Mouse (Mus musculus) CH12.LX (cell line): ENCODE results near the gene Mapk6.

Experiments
- ETS1 ChIP-seq: conservative IDR thresholded peaks from 2 replicates; pipeline ENCODE4 v1.6.1; 2012; ENCODE audit warnings: low read depth, mild to moderate bottlenecking, inconsistent platforms, low read length, improper control_type of control experiment, moderate library complexity
- JUND ChIP-seq: conservative IDR thresholded peaks from 2 replicates; pipeline ENCODE4 v1.6.1; 2011; ENCODE audit warnings: low read depth, low read length, improper control_type of control experiment
- UBTF ChIP-seq: IDR thresholded peaks from 2 replicates; pipeline ENCODE4 v1.6.1; 2012; ENCODE audit warnings: low read depth, mild to moderate bottlenecking, inconsistent platforms, low read length, improper control_type of control experiment, moderate library complexity

- TF ChIP-seq UBTF = no peak
- no peak for TF ChIP-seq JUND
- no peak for TF ChIP-seq ETS1
These were observed 6.3 kb downstream of the Mapk6 start for GRCm38 (mm10) chr9:75403520-75403919.
